In the genomic region with DNA sequence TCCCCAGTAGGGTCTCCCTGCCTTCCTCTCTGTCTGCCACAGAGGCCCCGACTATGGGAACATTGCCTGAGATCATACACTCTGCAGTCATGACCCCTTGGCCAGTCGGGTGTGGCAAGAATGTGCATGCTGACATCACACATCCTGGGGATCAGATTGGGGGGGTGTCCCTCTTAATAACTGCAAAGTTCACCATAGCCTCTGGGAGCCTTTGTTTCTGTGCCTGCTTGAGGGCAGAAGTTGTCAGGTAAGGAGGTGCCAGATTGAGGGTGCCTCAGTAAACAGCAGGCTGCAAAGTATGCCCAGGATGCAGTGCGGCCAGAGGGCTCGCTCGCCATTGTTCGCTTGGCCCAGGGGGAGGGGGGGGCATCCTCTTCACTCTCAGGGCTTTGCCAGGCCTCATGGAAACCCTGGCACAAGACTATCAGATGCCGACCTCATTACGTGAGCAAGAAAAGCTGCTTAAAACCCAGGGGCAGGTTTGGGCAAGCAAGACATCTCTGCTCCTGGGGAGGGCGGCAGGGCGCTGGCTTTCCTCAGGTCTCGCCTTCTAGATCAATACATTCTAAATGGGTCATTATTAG, we compare ENCODE assay signal across 13 mouse cellular contexts. TPM values are rescaled to one million over a fixed set of nuclear protein-coding genes. Genes with fewer than 3 reads are reported as not detected.
DNase-seq lines count a peak whose midpoint lies in the region; ATAC-seq and TF ChIP-seq lines count a peak whose summit lies in the region.
"Had no signal": no experiment of that assay in that cellular context is flagged by ENCODE, and none has a peak within 500 bp of the region (broad histone marks: within the 10 kb centered on the region; RNA-seq: fewer than 3 reads in every experiment).

No protein-coding gene starts in this region.

- intact Hi-C loops in heart, postnatal 14 days (cut with DNase I), result no loop called here

- TF ChIP-seq CTCF in Patski (IDR thresholded peaks at IDR 0.05), result no peak

- in situ Hi-C loops in Patski (cut with MboI; ENCODE audit: low pct_unique_long_range_greater_than_20kb), result no loop called here

- CTCF ChIA-PET in Patski (lab: Charles Lee), result interaction anchor here (0.8 kb wide), 1 partner anchor 9 kb away, joined by 4 read pairs; no protein-coding TSS in a partner anchor

- ATAC-seq in Patski, result peak; percentile 45
- ATAC-seq: liver, postnatal 0 days; midbrain, embryonic 16.5 days had no signal

- POLR2A ChIA-PET in Patski (lab: Charles Lee), result interaction anchor here (1.3 to 1.9 kb wide), 2 partner anchors 8 to 13 kb away, joined by 4 to 8 read pairs; no protein-coding TSS in a partner anchor

- H3K27me3 ChIP-seq in Patski, result no peaks in the 10 kb centered on the region
- H3K27me3 ChIP-seq: CH12.LX had no signal

- DNase-seq in heart, postnatal 4 days, result peak; percentile 29
- DNase-seq in heart, postnatal 14 days, result no peak
- DNase-seq in Patski (ENCODE audit: low read depth, low spot score), result peak; percentile 87
- peak; percentile 57 to 64 for DNase-seq in kidney, adult 8-10 months
- DNase-seq in lung, postnatal 10 days, result peak; percentile 66
- DNase-seq in right cerebral cortex, adult 2 months (ENCODE audit: low spot score in 2 of 2), result no peak
- no peak for DNase-seq in right cerebral cortex, postnatal 4 days
- DNase-seq in layer of hippocampus, adult 11-12 months (ENCODE audit: low spot score), result no peak
- DNase-seq: cerebellum, postnatal 36 days; liver, postnatal 0 days; spleen, adult 18-20 months had no signal

RNA-seq across cellular contexts. Expression of a gene that starts 9.4 kb away (rescaled TPM):
- 1 to 10 TPM; 2.8 to 3.1 TPM for total RNA-seq in heart, postnatal 4 days (2021)
- total RNA-seq in heart, postnatal 14 days (2021), result 1 to 10 TPM; 5.8 to 5.9 TPM
- 88.3 TPM for polyA plus RNA-seq in Patski (2021)
- total RNA-seq: CH12.LX had no signal

RNA-seq across cellular contexts. Expression of a gene that starts 42.0 kb away (rescaled TPM):
- 10 to 100 TPM; 24.4 to 26.8 TPM for total RNA-seq in heart, postnatal 4 days (2021)
- 10 to 100 TPM; 17.1 to 18.8 TPM for total RNA-seq in heart, postnatal 14 days (2021)
- polyA plus RNA-seq in Patski (2021), result 61.4 TPM

RNA-seq across cellular contexts. Expression of a gene that starts 58.7 kb away (rescaled TPM):
- 1 to 10 TPM; 5.3 to 6.8 TPM for total RNA-seq in heart, postnatal 4 days (2021)
- 1 to 10 TPM; 4.7 to 5.3 TPM for total RNA-seq in heart, postnatal 14 days (2021)
- polyA plus RNA-seq in Patski (2021), result 24.5 TPM

Comparison
In these comparisons a context has a peak if more than half of its experiments do, and no peak if none do; other contexts are left out.
1. DNase-seq: peak in heart, postnatal 4 days (single experiment), Patski (single experiment), kidney, adult 8-10 months (2 of 2) and lung, postnatal 10 days (single experiment); none in heart, postnatal 14 days (0 of 2), right cerebral cortex, adult 2 months (0 of 2), right cerebral cortex, postnatal 4 days (single experiment) and layer of hippocampus, adult 11-12 months (single experiment).